ENCODE assay signal across 9 mouse cellular contexts in genomic region chr15:85716045-85716444, GRCm38 (mm10). TPM values are rescaled to one million over a fixed set of nuclear protein-coding genes. Genes with fewer than 3 reads are reported as not detected.
DNase-seq lines count a peak whose midpoint lies in the region; ATAC-seq and TF ChIP-seq lines count a peak whose summit lies in the region.
"Had no signal": no experiment of that assay in that cellular context is flagged by ENCODE, and none has a peak within 500 bp of the region (broad histone marks: within the 10 kb centered on the region; RNA-seq: fewer than 3 reads in every experiment).

No protein-coding gene starts in this region.

- no peaks in the 10 kb centered on the region for H3K4me1 ChIP-seq in embryonic fibroblast, embryonic 13.5 days (ENCODE audit: control insufficient read depth, insufficient read depth, low read length)
- H3K4me1 ChIP-seq: lung, embryonic 15.5 days had no signal

- peak; percentile 52 to 70 for ATAC-seq in hematopoietic stem cell, adult 5-6 weeks (replicated peaks in 1 of 2; ENCODE audit: insufficient read depth in 1 of 2, low FRiP score in 2 of 2, low TSS enrichment in 1 of 2, low read depth in 1 of 2, poor library complexity in 2 of 2, severe bottlenecking in 2 of 2)
- peak; percentile 85 for ATAC-seq in megakaryocyte progenitor cell, adult 5-6 weeks (replicated peaks; ENCODE audit: poor library complexity)

- no peak overlapping the region for H3K4me3 ChIP-seq in embryonic fibroblast, embryonic 13.5 days (ENCODE audit: insufficient read depth, low read length)
- H3K4me3 ChIP-seq: lung, embryonic 15.5 days had no signal

- DNase-seq in MN1 (ENCODE audit: low spot score), result peak; percentile 89
- DNase-seq in brain, embryonic 18.5 days (ENCODE audit: low read depth, low spot score), result peak; percentile 24
- DNase-seq in layer of hippocampus, postnatal 25 days (ENCODE audit: extremely low spot score in 1 of 2, low spot score in 1 of 2), result peak; percentile 88 to 95
- DNase-seq in right cerebral cortex, postnatal 36 days (ENCODE audit: low spot score in 2 of 2), result peak; percentile 69 to 72
- DNase-seq in yolk sac, embryonic 10.5 days (ENCODE audit: low spot score), result peak; percentile 39

- TF ChIP-seq POLR2A in embryonic fibroblast, embryonic 13.5 days (IDR thresholded peaks at IDR 0.05; ENCODE audit: low read depth, low read length), result no peak

- no peak overlapping the region for H3K27ac ChIP-seq in embryonic fibroblast, embryonic 13.5 days (ENCODE audit: insufficient read depth, low read length)
- H3K27ac ChIP-seq: lung, embryonic 15.5 days had no signal

- peak; percentile 92 for TF ChIP-seq CTCF in embryonic fibroblast, embryonic 13.5 days (IDR thresholded peaks at IDR 0.05; ENCODE audit: borderline replicate concordance, insufficient read depth, low read length)

RNA-seq across cellular contexts. Expression of gene Ppara, which starts 18.7 kb away (rescaled TPM):
- polyA plus RNA-seq in embryonic fibroblast, embryonic 13.5 days (2011; ENCODE audit: insufficient read length, low read depth, missing spikeins), result 0.25 and 0.67 TPM in 2 replicates
- total RNA-seq in hematopoietic stem cell, adult 5-6 weeks (2017), result not detected in 2 replicates
- 1 to 10 TPM; 3.1 to 3.3 TPM for total RNA-seq in layer of hippocampus, postnatal 25 days (2021)
- total RNA-seq in megakaryocyte progenitor cell, adult 5-6 weeks (2015), result not detected in 2 replicates
- not detected in 2 replicates for total RNA-seq in megakaryocyte progenitor cell, adult 5-6 weeks (2017)

Comparison
In these comparisons a context has a peak if more than half of its experiments do, and no peak if none do; other contexts are left out.
1. DNase-seq: peak in every context shown above with its lines; median percentile 92 in layer of hippocampus, postnatal 25 days; 89 in MN1; 70 in right cerebral cortex, postnatal 36 days; 39 in yolk sac, embryonic 10.5 days; 24 in brain, embryonic 18.5 days.